Mouse (Mus musculus) cerebellum, postnatal 4 days (tissue): Measurements from ENCODE around the gene Zfp747.

Experiments used
- DNase-seq, 2 experiments: peaks; one replicate each; pipeline ENCODE4 v3.0.0; 2022; ENCODE audit warnings: low spot score in 2 of 2, mixed read lengths in 1 of 2

The Zfp747 gene

DNA sequence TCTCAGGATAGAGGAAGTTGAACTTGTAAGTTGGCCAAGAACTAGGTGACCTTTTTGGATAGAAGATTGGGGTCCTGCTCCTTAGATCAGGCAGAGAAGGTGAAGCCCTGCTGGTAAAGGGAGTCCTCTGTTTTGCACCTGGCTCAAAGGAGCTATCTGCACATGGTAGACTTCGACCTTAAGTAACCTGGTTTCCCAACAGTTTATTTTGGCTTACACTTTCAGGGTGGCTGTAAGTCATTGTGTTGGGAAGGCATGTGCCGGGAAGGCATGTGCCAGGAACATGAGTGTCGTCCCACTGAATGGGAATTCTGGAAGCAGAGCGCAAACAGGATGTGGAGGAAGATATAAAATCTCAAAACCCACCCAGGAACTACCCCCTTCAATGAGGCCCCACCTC, 40.2 kb downstream of the Zfp747 start:
- DNase-seq = no peak

GRCm38 (mm10) chr7:127333240-127333639, 42.6 kb downstream of the Zfp747 start:
- no peak for DNase-seq

DNA sequence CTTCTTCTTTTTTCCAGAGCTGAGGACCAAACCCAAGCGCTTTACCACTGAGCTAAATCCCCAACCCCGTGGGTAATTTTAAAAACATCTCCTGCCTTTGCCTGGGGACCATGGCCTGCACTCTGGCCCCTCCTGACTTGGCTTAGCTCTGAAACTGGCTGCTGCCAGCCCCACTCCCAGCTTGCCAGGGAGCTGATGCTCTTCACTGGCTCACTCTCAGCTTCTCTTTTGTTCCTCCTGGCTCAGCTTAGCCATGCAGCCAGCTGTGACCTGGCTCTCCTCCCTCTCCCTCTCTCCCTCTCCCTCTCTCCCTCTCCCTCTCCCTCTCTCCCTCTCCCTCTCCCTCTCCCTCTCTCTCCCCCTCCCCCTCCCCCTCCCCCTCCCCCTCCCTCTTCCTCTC, 49.2 kb downstream of the Zfp747 start:
- DNase-seq = peak in 1 of 2 experiments; percentile 55

- DNase-seq = no peak
Observed at GRCm38 (mm10) chr7:127325550-127325949, 50.3 kb downstream of the Zfp747 start.

- DNase-seq = no peak
Observed at GRCm38 (mm10) chr7:127324944-127325343, 50.9 kb downstream of the Zfp747 start.
